Mouse (Mus musculus) intestine, embryonic 16.5 days (tissue): ENCODE measurements at regions not wholly inside any gene's neighbourhood (a gene's known extent, or its start where the extent isn't known, plus 50 kb on each side); places are given as distances from the start of the nearest gene placed in this dataset.

ENCODE experiments used
- ATAC-seq: fragments of 200-750 bp; cut with Nextera tagmentation; 2 replicates; pipeline ENCODE4 v1.8.0; 2017; ENCODE audit warnings: moderate TSS enrichment, moderate library complexity
- H3K27ac ChIP-seq: fragments of 300-500 bp; sonication (generic); 2 replicates; pipeline ENCODE4 v1.5.1; 2014; ENCODE audit warnings: mild to moderate bottlenecking, low read length
- H3K27me3 ChIP-seq: fragments of 300-500 bp; sonication (generic); replicated peaks from 2 replicates; pipeline ENCODE4 v1.6.1; 2014; ENCODE audit warnings: low read length, control low read depth, mixed read lengths; ENCODE audit not compliant: control insufficient read depth, insufficient read depth
- H3K36me3 ChIP-seq: fragments of 300-500 bp; sonication (generic); 2 replicates; pipeline ENCODE4 v1.6.1; 2014; ENCODE audit warnings: low read length, control low read depth; ENCODE audit not compliant: control insufficient read depth, insufficient read depth
- H3K4me1 ChIP-seq: fragments of 300-500 bp; sonication (generic); 2 replicates; pipeline ENCODE4 v1.6.1; 2014; ENCODE audit warnings: low read length, control low read depth, mixed read lengths; ENCODE audit not compliant: control insufficient read depth, insufficient read depth
- H3K4me2 ChIP-seq: fragments of 300-500 bp; sonication (generic); 2 replicates; pipeline ENCODE4 v1.6.1; 2014; ENCODE audit warnings: low read depth, low read length, control low read depth
- H3K4me3 ChIP-seq: fragments of 300-500 bp; sonication (generic); 2 replicates; pipeline ENCODE4 v1.5.1; 2014; ENCODE audit warnings: mild to moderate bottlenecking, low read length
- H3K9ac ChIP-seq: fragments of 300-500 bp; sonication (generic); 2 replicates; pipeline ENCODE4 v1.6.1; 2014; ENCODE audit warnings: low read depth, low read length
- H3K9me3 ChIP-seq: fragments of 300-500 bp; sonication (generic); 2 replicates; pipeline ENCODE4 v1.6.1; 2016; ENCODE audit warnings: low read length, control low read depth; ENCODE audit not compliant: control insufficient read depth
- WGBS: fragments of 180-500 bp; shearing (Covaris S2); extraction: QIAGEN DNeasy Blood & Tissue Kit; methylation state at CpG from one replicate; pipeline ENCODE4 v1.1.7; 2014; 5-methylcytosine and 5-hydroxymethylcytosine counted together

DNA sequence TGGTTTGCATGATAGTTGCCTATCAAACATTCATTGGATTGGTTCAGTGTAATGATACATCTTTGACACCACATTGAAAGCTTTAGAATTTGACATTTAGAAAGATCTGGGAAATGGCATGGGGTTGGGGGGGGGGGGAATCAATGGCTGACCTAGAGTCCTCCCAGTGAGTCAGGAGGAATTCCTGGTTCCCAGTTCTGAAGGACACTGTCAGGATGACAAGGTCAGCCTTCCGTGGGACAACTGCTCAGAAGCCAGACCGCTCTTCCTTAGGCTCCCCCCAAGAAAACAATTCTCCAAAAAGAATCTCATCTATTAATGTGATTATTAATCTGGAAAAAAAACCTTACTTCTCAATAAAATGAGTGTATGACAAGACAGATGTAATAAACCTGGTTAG is 132.1 kb upstream of the Grik3 start:
- ATAC-seq = no peak
- Histone ChIP-seq H3K27me3 (no peaks in the 10 kb centered on the region), H3K27ac (no peak overlapping the region), H3K4me2 (no peak overlapping the region), H3K4me3 (no peak overlapping the region), H3K36me3 (no peaks in the 10 kb centered on the region), H3K9me3 (no peaks in the 10 kb centered on the region), H3K9ac (no peak overlapping the region), H3K4me1 (no peaks in the 10 kb centered on the region)
- WGBS = 86% methylated on average over 2 of the region's 2 CpGs

DNA sequence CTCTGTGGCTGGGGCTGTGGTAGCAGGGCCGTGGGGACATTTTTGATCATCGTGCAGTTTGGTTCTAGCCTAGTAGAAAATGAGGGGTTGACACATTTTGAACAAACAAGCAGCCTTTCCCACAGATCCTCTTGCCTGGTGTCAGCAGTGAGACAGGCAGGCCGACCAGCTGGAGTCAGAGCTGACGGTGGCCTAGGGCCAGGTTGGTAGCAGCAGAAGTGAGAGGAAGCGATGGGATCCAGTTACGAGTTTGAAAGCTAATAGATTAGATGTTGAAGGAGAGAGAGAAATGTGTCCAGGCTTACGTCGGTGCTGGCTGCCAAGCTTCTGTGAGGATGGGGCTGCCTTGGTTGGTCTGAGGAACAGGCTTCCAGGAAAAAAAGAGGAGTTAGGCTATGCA is 134.1 kb upstream of the Grik3 start:
- H3K4me2 ChIP-seq = no peak overlapping the region
- H3K27ac ChIP-seq = no peak overlapping the region
- ATAC-seq = no peak
- no peaks in the 10 kb centered on the region for H3K9me3 ChIP-seq
- no peak overlapping the region for H3K9ac ChIP-seq
- no peaks in the 10 kb centered on the region for H3K27me3 ChIP-seq
- no peaks in the 10 kb centered on the region for H3K36me3 ChIP-seq
- no peaks in the 10 kb centered on the region for H3K4me1 ChIP-seq
- WGBS = 40% methylated on average over 8 of the region's 8 CpGs
- no peak overlapping the region for H3K4me3 ChIP-seq

DNA sequence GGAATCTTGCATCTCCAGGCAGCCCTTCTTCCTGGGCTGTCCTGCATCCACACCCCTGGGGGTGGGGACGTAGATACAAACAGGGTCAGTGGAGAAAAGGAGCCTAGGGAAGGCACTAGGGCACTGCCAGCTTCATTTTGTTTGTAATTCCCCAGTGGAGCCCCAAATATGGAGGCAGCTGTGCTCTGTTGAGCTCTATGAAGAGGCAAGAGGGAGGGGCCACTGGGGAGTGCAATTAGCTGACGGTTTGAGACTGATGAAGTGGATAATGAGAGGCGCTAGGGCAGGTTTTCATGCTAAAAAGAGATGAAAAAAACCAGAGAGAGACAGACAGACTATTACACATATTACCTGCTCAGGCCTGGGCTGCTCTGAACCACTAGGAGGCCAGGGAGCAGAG is 135.8 kb upstream of the Grik3 start:
- no peaks in the 10 kb centered on the region for H3K9me3 ChIP-seq
- no peaks in the 10 kb centered on the region for H3K4me1 ChIP-seq
- 51% methylated on average over 3 of the region's 3 CpGs for WGBS
- H3K27me3 ChIP-seq = no peaks in the 10 kb centered on the region
- no peak overlapping the region for H3K4me2 ChIP-seq
- H3K4me3 ChIP-seq = no peak overlapping the region
- no peak for ATAC-seq
- H3K9ac ChIP-seq = no peak overlapping the region
- no peaks in the 10 kb centered on the region for H3K36me3 ChIP-seq
- H3K27ac ChIP-seq = no peak overlapping the region

- H3K4me3 ChIP-seq = no peak overlapping the region
- WGBS = 56% methylated on average over 1 of the region's 1 CpGs
- no peaks in the 10 kb centered on the region for H3K9me3 ChIP-seq
- H3K27ac ChIP-seq = no peak overlapping the region
- H3K36me3 ChIP-seq = no peaks in the 10 kb centered on the region
- ATAC-seq = no peak
- no peaks in the 10 kb centered on the region for H3K27me3 ChIP-seq
- no peak overlapping the region for H3K4me2 ChIP-seq
- no peaks in the 10 kb centered on the region for H3K4me1 ChIP-seq
- H3K9ac ChIP-seq = no peak overlapping the region
These were observed 140.4 kb upstream of the Grik3 start for GRCm38 (mm10) chr4:125350056-125350455.

DNA sequence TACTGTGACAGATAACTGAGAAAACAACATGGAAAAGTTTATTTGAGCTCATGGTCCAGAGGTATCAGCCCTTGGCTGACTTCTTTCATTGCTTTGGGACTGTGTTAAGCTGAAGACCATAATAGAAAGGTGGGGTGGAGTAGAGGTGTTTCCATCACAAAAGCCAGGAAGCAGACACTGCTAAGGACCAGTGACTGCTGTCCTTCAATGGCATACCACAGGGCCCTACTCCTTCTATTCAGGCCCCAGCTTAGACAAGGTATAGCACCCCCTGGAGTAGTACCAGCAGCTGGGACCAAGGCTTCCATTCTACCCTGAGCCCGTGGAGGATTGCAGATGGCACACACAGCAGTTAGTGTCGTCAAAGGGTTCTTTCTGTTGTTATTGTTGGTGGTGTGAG is 151.4 kb upstream of the Grik3 start:
- Histone ChIP-seq H3K4me2 (no peak overlapping the region), H3K27ac (no peak overlapping the region), H3K9me3 (no peaks in the 10 kb centered on the region), H3K36me3 (no peaks in the 10 kb centered on the region), H3K4me1 (no peaks in the 10 kb centered on the region), H3K4me3 (no peak overlapping the region), H3K27me3 (no peaks in the 10 kb centered on the region), H3K9ac (no peak overlapping the region)
- ATAC-seq = no peak
- 65% methylated on average over 2 of the region's 2 CpGs for WGBS

DNA sequence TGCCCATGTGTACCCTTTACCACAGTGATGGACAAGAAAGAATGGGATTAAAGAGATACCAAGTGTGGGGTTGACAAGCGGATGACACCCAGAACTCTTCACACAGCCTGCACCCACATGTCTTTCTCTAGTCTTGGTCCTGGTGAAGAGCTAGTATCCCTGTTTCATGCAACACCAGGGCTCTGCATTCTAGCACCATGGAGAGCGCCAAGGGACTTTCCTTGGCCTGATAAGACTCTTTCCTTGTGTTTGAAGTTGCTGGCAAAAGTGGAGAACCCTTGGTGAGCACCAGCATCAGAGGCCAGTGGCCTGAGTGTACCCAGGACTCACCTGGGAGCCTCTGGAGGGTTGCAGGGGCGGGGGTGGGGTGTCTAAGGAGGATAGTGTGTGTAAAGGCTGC is 161.7 kb upstream of the Grik3 start:
- Histone ChIP-seq H3K27me3 (no peaks in the 10 kb centered on the region), H3K9ac (no peak overlapping the region), H3K9me3 (no peaks in the 10 kb centered on the region), H3K36me3 (no peaks in the 10 kb centered on the region), H3K4me1 (no peaks in the 10 kb centered on the region), H3K4me3 (no peak overlapping the region), H3K4me2 (no peak overlapping the region), H3K27ac (no peak overlapping the region)
- ATAC-seq = no peak
- 19% methylated on average over 3 of the region's 3 CpGs for WGBS

GRCm38 (mm10) chr4:125324495-125324894 is 166.0 kb upstream of the Grik3 start:
- no peaks in the 10 kb centered on the region for H3K27me3 ChIP-seq
- no peak overlapping the region for H3K4me3 ChIP-seq
- WGBS = 67% methylated on average over 3 of the region's 3 CpGs
- no peak overlapping the region for H3K27ac ChIP-seq
- H3K4me2 ChIP-seq = no peak overlapping the region
- no peaks in the 10 kb centered on the region for H3K4me1 ChIP-seq
- H3K9me3 ChIP-seq = no peaks in the 10 kb centered on the region
- H3K36me3 ChIP-seq = no peaks in the 10 kb centered on the region
- ATAC-seq = no peak
- no peak overlapping the region for H3K9ac ChIP-seq

DNA sequence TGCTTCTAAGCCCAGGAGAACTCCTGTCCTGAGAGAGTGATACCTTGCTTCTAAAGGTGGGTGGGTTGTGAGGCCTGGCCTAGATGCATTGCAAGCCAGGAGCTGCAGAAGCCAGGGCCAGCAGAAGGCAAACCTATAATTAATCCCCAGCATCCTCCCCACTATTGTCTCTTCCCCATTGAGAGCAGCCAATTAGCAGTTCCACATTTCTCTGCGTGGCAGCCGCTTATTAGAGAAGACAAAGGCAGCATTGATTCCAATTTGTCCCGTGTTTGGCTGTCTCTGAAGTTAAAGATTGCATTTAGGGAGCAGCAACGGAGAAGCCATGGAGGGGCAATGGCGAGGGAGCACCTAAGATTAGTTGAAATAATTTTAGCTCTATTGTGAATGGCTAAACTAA is 171.2 kb upstream of the Grik3 start:
- Histone ChIP-seq H3K9me3 (no peaks in the 10 kb centered on the region), H3K27me3 (no peaks in the 10 kb centered on the region; the same call in 1 of the 2 replicates), H3K4me2 (no peak overlapping the region), H3K4me3 (no peak overlapping the region), H3K27ac (no peak overlapping the region), H3K36me3 (no peaks in the 10 kb centered on the region), H3K4me1 (no peaks in the 10 kb centered on the region), H3K9ac (no peak overlapping the region)
- WGBS = 61% methylated on average over 5 of the region's 5 CpGs
- no peak for ATAC-seq

DNA sequence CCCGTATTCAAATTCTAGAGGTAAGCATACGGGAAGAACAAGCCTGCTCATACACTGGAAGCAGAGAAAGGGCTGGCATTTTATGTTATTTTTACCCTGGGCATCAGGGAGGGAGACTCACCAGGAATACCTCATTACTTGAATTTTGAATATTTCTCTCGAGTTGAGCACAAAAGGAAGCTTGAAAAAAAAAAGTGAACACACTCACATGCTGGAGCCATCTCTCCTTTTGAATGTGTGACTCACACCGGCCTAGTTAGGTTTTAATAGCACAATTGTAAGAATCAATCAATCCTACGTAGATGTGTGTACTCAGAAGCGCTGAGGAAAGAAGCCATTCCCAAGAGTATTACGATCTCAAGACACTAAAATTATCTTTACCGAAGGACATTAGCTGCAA is 172.2 kb upstream of the Grik3 start:
- WGBS = 42% methylated on average over 8 of the region's 8 CpGs
- no peaks in the 10 kb centered on the region; the same call in 1 of the 2 replicates for H3K27me3 ChIP-seq
- no peaks in the 10 kb centered on the region for H3K9me3 ChIP-seq
- no peaks in the 10 kb centered on the region for H3K4me1 ChIP-seq
- no peak overlapping the region for H3K27ac ChIP-seq
- no peaks in the 10 kb centered on the region for H3K36me3 ChIP-seq
- no peak for ATAC-seq
- H3K4me2 ChIP-seq = no peak overlapping the region
- no peak overlapping the region for H3K4me3 ChIP-seq
- no peak overlapping the region for H3K9ac ChIP-seq

GRCm38 (mm10) chr4:125316876-125317275 is 173.6 kb upstream of the Grik3 start:
- Histone ChIP-seq H3K9me3 (no peaks in the 10 kb centered on the region), H3K4me3 (no peak overlapping the region), H3K4me1 (no peaks in the 10 kb centered on the region), H3K36me3 (no peaks in the 10 kb centered on the region), H3K27me3 (no peaks in the 10 kb centered on the region; the same call in 1 of the 2 replicates), H3K27ac (no peak overlapping the region), H3K9ac (no peak overlapping the region), H3K4me2 (no peak overlapping the region)
- ATAC-seq = no peak
- 69% methylated on average over 3 of the region's 3 CpGs for WGBS
